Mouse (Mus musculus) embryonic facial prominence, embryonic 11.5 days (tissue): ENCODE measurements around the gene Ripk3. TPM values are rescaled to one million over a fixed set of nuclear protein-coding genes. Genes with fewer than 3 reads are reported as not detected.

Source experiments
- ATAC-seq: fragments of 200-750 bp; cut with Nextera tagmentation; replicated peaks from 2 replicates; pipeline ENCODE4 v1.8.0; 2017; ENCODE audit warnings: low read depth; ENCODE audit not compliant: insufficient number of reproducible peaks, low FRiP score, low TSS enrichment
- DNase-seq: peaks from one replicate; pipeline ENCODE4 v3.0.0-alpha.2; 2015; ENCODE audit warnings: low spot score
- H3K27ac ChIP-seq: fragments of 300-500 bp; sonication (generic); replicated peaks from 2 replicates; pipeline ENCODE4 v1.5.1; 2014; ENCODE audit warnings: mild to moderate bottlenecking, low read depth, low read length, control low read depth
- H3K27me3 ChIP-seq: fragments of 300-500 bp; sonication (generic); 2 replicates; pipeline ENCODE4 v1.6.1; 2014; ENCODE audit warnings: mild to moderate bottlenecking, low read length, moderate library complexity, mixed read lengths; ENCODE audit not compliant: control insufficient read depth, insufficient read depth
- H3K36me3 ChIP-seq: fragments of 300-500 bp; sonication (generic); replicated peaks from 2 replicates; pipeline ENCODE4 v1.6.1; 2014; ENCODE audit warnings: low read depth, mild to moderate bottlenecking, low read length, moderate library complexity, mixed read lengths; ENCODE audit not compliant: control insufficient read depth, insufficient read depth
- H3K4me1 ChIP-seq: fragments of 300-500 bp; sonication (generic); 2 replicates; pipeline ENCODE4 v1.6.1; 2014; ENCODE audit warnings: low read length, mixed read lengths; ENCODE audit not compliant: control insufficient read depth, insufficient read depth
- H3K4me2 ChIP-seq: fragments of 300-500 bp; sonication (generic); 2 replicates; pipeline ENCODE4 v1.6.1; 2014; ENCODE audit warnings: low read depth, mild to moderate bottlenecking, control low read depth, low read length, moderate library complexity
- H3K4me3 ChIP-seq: fragments of 300-500 bp; sonication (generic); 2 replicates; pipeline ENCODE4 v1.5.1; 2014; ENCODE audit warnings: low read depth, low read length, control low read depth
- H3K9ac ChIP-seq: fragments of 300-500 bp; sonication (generic); replicated peaks from 2 replicates; pipeline ENCODE4 v1.6.1; 2014; ENCODE audit warnings: mild to moderate bottlenecking, control low read depth, low read length
- H3K9me3 ChIP-seq: fragments of 300-500 bp; sonication (generic); replicated peaks from 2 replicates; pipeline ENCODE4 v1.6.1; 2016; ENCODE audit warnings: mild to moderate bottlenecking, low read length, inconsistent platforms, mixed read lengths; ENCODE audit not compliant: control insufficient read depth
- WGBS: fragments of 180-500 bp; shearing (Covaris S2); extraction: QIAGEN DNeasy Blood & Tissue Kit; methylation state at CpG from one replicate; pipeline ENCODE4 v1.1.7; 2014; 5-methylcytosine and 5-hydroxymethylcytosine counted together
- polyA plus RNA-seq: library from polyadenylated mRNA; unstranded; fragments of >200 nt; fragmentation: Nextera tagmentation; extraction: Ambion mirVana; gene quantifications from 2 replicates; pipeline ENCODE4 v1.2.1, GENCODE M21; 2014

The Ripk3 gene
- polyA plus RNA-seq, 1 experiment from 2014 or later: 33.7 TPM

GRCm38 (mm10) chr14:55747051-55747847 lies 41.4 kb downstream of the Ripk3 start:
- no peaks in the 10 kb centered on the region for H3K4me1 ChIP-seq
- no peaks in the 10 kb centered on the region for H3K9me3 ChIP-seq
- no peak overlapping the region for H3K4me2 ChIP-seq
- WGBS: 92% methylated on average over 10 of the region's 10 CpGs
- H3K27me3 ChIP-seq: no peaks in the 10 kb centered on the region
- DNase-seq: no peak
- no peak overlapping the region for H3K27ac ChIP-seq
- ATAC-seq: no peak
- H3K36me3 ChIP-seq: peaks cover 4% of the 10 kb centered on the region
- H3K9ac ChIP-seq: no peak overlapping the region
- H3K4me3 ChIP-seq: no peak overlapping the region

GRCm38 (mm10) chr14:55745861-55746237 lies 42.8 kb downstream of the Ripk3 start:
- ATAC-seq: no peak; the same call in 1 of the 2 replicates

GRCm38 (mm10) chr14:55745180-55745860 lies 43.3 kb downstream of the Ripk3 start, which contains the start of the genes Dhrs1 and Nop9:
Gene Dhrs1 (minus strand): TSS chr14:55745690.
Gene Nop9 (plus strand): TSS chr14:55745693.
- no peaks in the 10 kb centered on the region for H3K9me3 ChIP-seq
- no peaks in the 10 kb centered on the region for H3K27me3 ChIP-seq
- peak within 1 kb of the TSS; percentile 89 for H3K4me2 ChIP-seq
- peak within 1 kb of the TSS; percentile 97 for H3K4me3 ChIP-seq
- WGBS: 2% methylated on average over 36 of the region's 48 CpGs
- ATAC-seq: peak; percentile 68
- H3K9ac ChIP-seq: peak within 1 kb of the TSS; percentile 85
- peak; percentile 88 for DNase-seq
- no peaks in the 10 kb centered on the region for H3K4me1 ChIP-seq
- H3K27ac ChIP-seq: no peak within 1 kb of the TSS
- no peaks in the 10 kb centered on the region for H3K36me3 ChIP-seq

More at GRCm38 (mm10) chr14:55745861-55746237, 42.8 kb downstream of the Ripk3 start:
- no peaks in the 10 kb centered on the region for H3K27me3 ChIP-seq
- H3K9ac ChIP-seq: peak overlapping the region; percentile 85
- peak overlapping the region; percentile 89 for H3K4me2 ChIP-seq
- no peaks in the 10 kb centered on the region for H3K4me1 ChIP-seq
- no peak for DNase-seq
- H3K4me3 ChIP-seq: peak overlapping the region; percentile 97
- under 1% methylated on average over 31 of the region's 31 CpGs for WGBS
- no peaks in the 10 kb centered on the region for H3K36me3 ChIP-seq
- no peaks in the 10 kb centered on the region for H3K9me3 ChIP-seq
- no peak overlapping the region for H3K27ac ChIP-seq

- 0 out of 2 replicates have a peak, but pooled peaks have one; percentile 30 for ATAC-seq
- Histone ChIP-seq H3K4me3 (no peak overlapping the region), H3K27me3 (no peaks in the 10 kb centered on the region), H3K36me3 (no peaks in the 10 kb centered on the region; the same call in 1 of the 2 replicates), H3K9me3 (no peaks in the 10 kb centered on the region), H3K4me2 (no peak overlapping the region), H3K9ac (no peak overlapping the region; the same call in 1 of the 2 replicates), H3K27ac (no peak overlapping the region), H3K4me1 (no peaks in the 10 kb centered on the region)
- WGBS: 17% methylated on average over 10 of the region's 10 CpGs
- peak; percentile 91 for DNase-seq
Observed at GRCm38 (mm10) chr14:55743711-55744110, 45.0 kb downstream of the Ripk3 start.

- Histone ChIP-seq H3K36me3 (no peaks in the 10 kb centered on the region; the same call in 1 of the 2 replicates), H3K27me3 (no peaks in the 10 kb centered on the region), H3K4me2 (no peak overlapping the region), H3K4me1 (no peaks in the 10 kb centered on the region), H3K4me3 (no peak overlapping the region), H3K27ac (no peak overlapping the region), H3K9me3 (no peaks in the 10 kb centered on the region), H3K9ac (no peak overlapping the region)
- DNase-seq (no peak), ATAC-seq (no peak)
- 82% methylated on average over 9 of the region's 9 CpGs for WGBS
Observed at GRCm38 (mm10) chr14:55737086-55737687, 51.5 kb downstream of the Ripk3 start.

GRCm38 (mm10) chr14:55735758-55736157 lies 52.9 kb downstream of the Ripk3 start:
- WGBS: 80% methylated on average over 4 of the region's 4 CpGs

GRCm38 (mm10) chr14:55735334-55735733 lies 53.3 kb downstream of the Ripk3 start:
- no peaks in the 10 kb centered on the region for H3K27me3 ChIP-seq
- no peaks in the 10 kb centered on the region for H3K4me1 ChIP-seq
- H3K36me3 ChIP-seq: no peaks in the 10 kb centered on the region; the same call in 1 of the 2 replicates
- no peaks in the 10 kb centered on the region for H3K9me3 ChIP-seq
- no peak overlapping the region for H3K4me2 ChIP-seq
- WGBS: 68% methylated on average over 3 of the region's 3 CpGs
- H3K4me3 ChIP-seq: no peak overlapping the region
- DNase-seq (no peak), ATAC-seq (no peak)
- H3K27ac ChIP-seq: no peak overlapping the region
- H3K9ac ChIP-seq: no peak overlapping the region

More at GRCm38 (mm10) chr14:55735758-55736157, 52.9 kb downstream of the Ripk3 start:
- ATAC-seq (no peak), DNase-seq (no peak)
- no peaks in the 10 kb centered on the region for H3K4me1 ChIP-seq
- no peaks in the 10 kb centered on the region for H3K27me3 ChIP-seq
- H3K4me3 ChIP-seq: no peak overlapping the region
- no peak overlapping the region for H3K9ac ChIP-seq
- H3K36me3 ChIP-seq: no peaks in the 10 kb centered on the region; the same call in 1 of the 2 replicates
- no peaks in the 10 kb centered on the region for H3K9me3 ChIP-seq
- no peak overlapping the region for H3K4me2 ChIP-seq
- no peak overlapping the region for H3K27ac ChIP-seq
